Mouse (Mus musculus) kidney, embryonic 16.5 days (tissue): ENCODE results near the gene Stxbp5. TPM values are rescaled to one million over a fixed set of nuclear protein-coding genes. Genes with fewer than 3 reads are reported as not detected.
A peak's percentile ranks its signal among the peaks of the same experiment; 100 is the strongest.

Experiments
- ATAC-seq: fragments of 200-750 bp; cut with Nextera tagmentation; 2 replicates; pipeline ENCODE4 v1.8.0; 2017; ENCODE audit warnings: moderate TSS enrichment; ENCODE audit not compliant: low FRiP score, low TSS enrichment
- H3K27ac ChIP-seq: fragments of 300-500 bp; sonication (generic); 2 replicates; pipeline ENCODE4 v1.5.1; 2014; ENCODE audit warnings: low read length
- H3K27me3 ChIP-seq: fragments of 300-500 bp; sonication (generic); 2 replicates; pipeline ENCODE4 v1.6.1; 2014; ENCODE audit warnings: low read length, control low read depth, mixed read lengths; ENCODE audit not compliant: insufficient read depth
- H3K36me3 ChIP-seq: fragments of 300-500 bp; sonication (generic); 2 replicates; pipeline ENCODE4 v1.6.1; 2014; ENCODE audit warnings: low read length, control low read depth, mixed read lengths; ENCODE audit not compliant: insufficient read depth
- H3K4me1 ChIP-seq: fragments of 300-500 bp; sonication (generic); 2 replicates; pipeline ENCODE4 v1.6.1; 2014; ENCODE audit warnings: low read length, control low read depth, mixed read lengths; ENCODE audit not compliant: insufficient read depth
- H3K4me2 ChIP-seq: fragments of 300-500 bp; sonication (generic); replicated peaks from 2 replicates; pipeline ENCODE4 v1.6.1; 2014; ENCODE audit warnings: low read depth, low read length
- H3K4me3 ChIP-seq: fragments of 300-500 bp; sonication (generic); 2 replicates; pipeline ENCODE4 v1.5.1; 2014; ENCODE audit warnings: mild to moderate bottlenecking, low read length
- H3K9ac ChIP-seq: fragments of 300-500 bp; sonication (generic); replicated peaks from 2 replicates; pipeline ENCODE4 v1.6.1; 2014; ENCODE audit warnings: low read length
- H3K9me3 ChIP-seq: fragments of 300-500 bp; sonication (generic); 2 replicates; pipeline ENCODE4 v1.6.1; 2016; ENCODE audit warnings: low read length, control low read depth
- WGBS: fragments of 180-500 bp; shearing (Covaris S2); extraction: QIAGEN DNeasy Blood & Tissue Kit; methylation state at CpG from one replicate; pipeline ENCODE4 v1.1.7; 2014; 5-methylcytosine and 5-hydroxymethylcytosine counted together
- polyA plus RNA-seq: library from polyadenylated mRNA; unstranded; fragments of >200 nt; fragmentation: Nextera tagmentation; extraction: Ambion mirVana; gene quantifications from 2 replicates; pipeline ENCODE4 v1.2.1, GENCODE M21; 2015

Gene Stxbp5
- 3.6 TPM in 2 replicates for polyA plus RNA-seq

- peak within 1 kb of the TSS; percentile 88 for H3K27ac ChIP-seq
- peak within 1 kb of the TSS; percentile 96 for H3K9ac ChIP-seq
- ATAC-seq = peak; percentile 81
- H3K36me3 ChIP-seq = no peaks in the 10 kb centered on the region
- no peaks in the 10 kb centered on the region for H3K27me3 ChIP-seq
- H3K4me2 ChIP-seq = peak within 1 kb of the TSS; percentile 98
- H3K9me3 ChIP-seq = no peaks in the 10 kb centered on the region
- WGBS = under 1% methylated on average over 52 of the region's 52 CpGs
- H3K4me1 ChIP-seq = peaks cover 13% of the 10 kb centered on the region
- peak within 1 kb of the TSS; percentile 87 for H3K4me3 ChIP-seq
Observed at GRCm38 (mm10) chr10:9901071-9901696, at the start of gene Stxbp5. Stxbp5 (minus strand) TSS chr10:9901079.

DNA sequence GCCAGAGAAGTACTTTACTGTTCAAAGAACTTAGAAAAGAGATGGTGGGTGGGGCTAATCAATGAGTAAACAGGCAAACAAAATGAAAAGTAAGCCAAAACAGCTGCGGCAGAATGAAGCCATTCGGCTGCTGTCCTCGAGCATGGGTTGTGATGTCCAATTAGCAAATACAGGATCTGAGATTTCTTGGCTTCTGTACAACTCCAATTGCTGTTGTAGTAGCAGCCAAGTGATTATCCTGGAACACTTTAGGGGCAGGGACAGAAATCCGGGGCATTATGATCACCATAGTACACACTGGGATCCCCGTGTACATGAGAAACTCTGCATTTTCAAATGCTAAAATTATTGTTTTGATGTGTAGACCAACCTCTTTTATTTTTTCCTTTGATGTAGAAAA, 11.5 kb upstream of the Stxbp5 start:
- Histone ChIP-seq H3K36me3 (no peaks in the 10 kb centered on the region), H3K9me3 (peaks cover 3% of the 10 kb centered on the region; the same call in 1 of the 2 replicates), H3K4me3 (no peak overlapping the region), H3K4me2 (no peak overlapping the region), H3K4me1 (no peaks in the 10 kb centered on the region), H3K9ac (no peak overlapping the region), H3K27ac (no peak overlapping the region), H3K27me3 (no peaks in the 10 kb centered on the region)
- ATAC-seq = no peak
- WGBS = 87% methylated on average over 5 of the region's 5 CpGs

GRCm38 (mm10) chr10:9907919-9908502, 7.1 kb upstream of the Stxbp5 start:
- Histone ChIP-seq H3K36me3 (no peaks in the 10 kb centered on the region), H3K4me3 (no peak overlapping the region), H3K9me3 (peaks cover 3% of the 10 kb centered on the region; the same call in 1 of the 2 replicates), H3K27me3 (no peaks in the 10 kb centered on the region), H3K4me2 (no peak overlapping the region), H3K9ac (no peak overlapping the region), H3K27ac (no peak overlapping the region), H3K4me1 (no peaks in the 10 kb centered on the region)
- ATAC-seq = no peak
- WGBS = 75% methylated on average over 8 of the region's 8 CpGs

GRCm38 (mm10) chr10:9907519-9907918, 6.6 kb upstream of the Stxbp5 start:
- Histone ChIP-seq H3K27me3 (no peaks in the 10 kb centered on the region), H3K9ac (no peak overlapping the region), H3K9me3 (peaks cover 3% of the 10 kb centered on the region; the same call in 1 of the 2 replicates), H3K4me2 (no peak overlapping the region), H3K36me3 (no peaks in the 10 kb centered on the region), H3K27ac (no peak overlapping the region), H3K4me1 (no peaks in the 10 kb centered on the region), H3K4me3 (no peak overlapping the region)
- no peak for ATAC-seq
- 91% methylated on average over 2 of the region's 2 CpGs for WGBS

DNA sequence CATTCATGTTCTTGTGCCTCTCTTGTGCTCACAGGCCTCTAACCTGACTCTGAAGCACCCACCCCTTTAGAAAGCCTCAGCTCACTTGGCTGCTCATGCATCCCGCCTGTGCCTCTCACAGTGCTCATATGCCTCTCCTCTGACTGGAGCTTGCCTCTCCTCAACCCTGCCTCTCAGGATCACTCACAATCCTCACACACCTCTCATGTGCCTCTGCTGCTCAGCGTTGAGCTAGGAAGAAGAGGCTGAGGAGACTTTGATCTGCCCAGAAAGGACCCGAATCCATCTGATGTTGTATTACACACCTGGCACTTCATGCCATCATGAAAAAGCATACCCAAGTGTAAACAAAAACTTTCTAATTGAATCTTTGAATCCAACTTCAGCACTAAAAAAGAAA, 5.3 kb upstream of the Stxbp5 start:
- 33% methylated on average over 3 of the region's 3 CpGs for WGBS
- peak; percentile 36; the same call in 1 of the 2 replicates for ATAC-seq
- no peak overlapping the region for H3K4me2 ChIP-seq
- peaks cover 1% of the 10 kb centered on the region; the same call in 1 of the 2 replicates for H3K9me3 ChIP-seq
- no peaks in the 10 kb centered on the region for H3K4me1 ChIP-seq
- no peak overlapping the region for H3K27ac ChIP-seq
- no peaks in the 10 kb centered on the region for H3K27me3 ChIP-seq
- H3K36me3 ChIP-seq = no peaks in the 10 kb centered on the region
- no peak overlapping the region for H3K4me3 ChIP-seq
- no peak overlapping the region for H3K9ac ChIP-seq

DNA sequence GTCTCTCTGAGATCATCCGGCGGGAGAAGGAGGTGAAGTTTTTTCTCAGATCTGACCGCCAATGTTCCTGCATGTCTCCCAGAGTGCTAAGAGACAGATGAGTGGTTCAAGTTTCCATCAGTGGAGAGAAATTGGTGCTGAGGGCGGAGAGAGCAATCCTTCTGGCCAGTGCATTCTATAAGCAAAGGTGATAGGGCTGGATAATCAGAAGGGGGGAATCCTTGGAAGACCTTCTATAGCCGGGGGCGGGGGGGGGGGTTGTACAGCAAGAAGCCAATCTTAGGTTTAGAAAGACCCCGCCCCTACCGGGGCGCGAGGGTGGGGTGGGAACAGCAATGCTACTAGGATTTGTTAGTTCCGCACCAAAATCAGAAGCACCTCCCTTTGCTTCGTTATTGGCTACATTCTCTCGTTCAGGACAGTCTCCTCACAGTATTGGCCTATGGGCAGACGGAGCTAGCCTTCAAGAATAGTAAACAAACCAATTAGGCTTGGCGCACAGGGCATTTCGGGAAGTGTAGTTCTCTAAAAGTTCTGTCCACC, 889 bp upstream of the Stxbp5 start:
- no peaks in the 10 kb centered on the region for H3K9me3 ChIP-seq

GRCm38 (mm10) chr10:9900315-9901070, 386 bp downstream of the Stxbp5 start:
- H3K27ac ChIP-seq = peak overlapping the region; percentile 88
- H3K4me3 ChIP-seq = peak overlapping the region; percentile 87
- peak overlapping the region; percentile 98 for H3K4me2 ChIP-seq
- under 1% methylated on average over 73 of the region's 81 CpGs for WGBS
- no peaks in the 10 kb centered on the region for H3K36me3 ChIP-seq
- H3K9me3 ChIP-seq = no peaks in the 10 kb centered on the region
- peak overlapping the region; percentile 96 for H3K9ac ChIP-seq
- H3K4me1 ChIP-seq = peaks cover 13% of the 10 kb centered on the region
- H3K27me3 ChIP-seq = no peaks in the 10 kb centered on the region
- peak; percentile 60 for ATAC-seq

More for the DNA sequence above, 889 bp upstream of the Stxbp5 start:
- Histone ChIP-seq H3K9ac (peak overlapping the region; percentile 96), H3K4me1 (peaks cover 13% of the 10 kb centered on the region), H3K27me3 (no peaks in the 10 kb centered on the region), H3K4me3 (peak overlapping the region; percentile 87), H3K27ac (peak overlapping the region; percentile 88; the same call in 1 of the 2 replicates), H3K4me2 (peak overlapping the region; percentile 98), H3K36me3 (no peaks in the 10 kb centered on the region)
- peak; percentile 94 for ATAC-seq
- WGBS = 0% methylated on average over 15 of the region's 16 CpGs

DNA sequence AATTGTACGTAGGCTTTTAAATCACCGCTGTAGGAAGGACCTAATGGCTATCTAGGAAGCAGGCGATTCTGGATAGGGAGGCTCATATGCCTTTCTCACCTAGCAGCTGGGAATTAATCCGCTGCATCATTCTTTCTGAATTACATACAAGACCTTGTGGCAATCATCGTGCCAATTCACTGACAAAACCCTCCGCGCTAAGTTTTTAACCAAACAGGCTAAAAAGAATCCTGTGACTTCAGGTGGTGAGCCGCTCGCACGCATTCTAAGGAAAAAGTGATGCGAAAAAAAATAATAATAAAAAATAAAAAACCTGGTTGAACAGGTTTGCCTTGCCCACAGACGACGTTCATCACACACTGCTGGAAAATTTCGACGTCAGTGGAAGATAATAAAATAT, 1.1 kb downstream of the Stxbp5 start:
- ATAC-seq = no peak
- H3K4me1 ChIP-seq = peaks cover 13% of the 10 kb centered on the region

DNA sequence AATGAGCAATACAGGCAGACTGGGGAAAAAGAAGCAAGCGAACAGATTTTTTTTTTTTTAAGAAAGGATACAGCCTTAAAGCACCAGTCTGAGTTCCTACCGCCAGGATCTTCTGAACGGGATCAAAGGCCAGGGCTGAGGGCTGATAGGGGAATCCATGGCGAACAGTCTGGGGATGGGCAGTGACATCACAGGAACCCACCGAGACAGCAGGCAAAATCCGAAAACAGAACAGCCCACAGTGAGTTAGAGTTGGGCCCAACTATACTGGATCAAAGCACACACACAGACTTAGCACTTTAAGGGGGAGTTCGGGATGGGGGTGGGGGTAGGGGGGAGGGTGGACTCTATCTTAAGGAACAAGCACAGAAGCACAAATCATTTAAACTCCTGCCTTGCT, 1.8 kb downstream of the Stxbp5 start:
- 0 out of 2 replicates have a peak overlapping the region, but pooled peaks have one; percentile 46 for H3K9ac ChIP-seq
- no peak for ATAC-seq
- peak overlapping the region; percentile 98 for H3K4me2 ChIP-seq
- WGBS = 4% methylated on average over 7 of the region's 7 CpGs
- peak overlapping the region; percentile 87 for H3K4me3 ChIP-seq
- H3K27me3 ChIP-seq = no peaks in the 10 kb centered on the region
- H3K9me3 ChIP-seq = no peaks in the 10 kb centered on the region
- no peaks in the 10 kb centered on the region for H3K36me3 ChIP-seq
- peaks cover 13% of the 10 kb centered on the region for H3K4me1 ChIP-seq
- no peak overlapping the region for H3K27ac ChIP-seq

More for the DNA sequence above, 1.1 kb downstream of the Stxbp5 start:
- Histone ChIP-seq H3K27ac (no peak overlapping the region), H3K27me3 (no peaks in the 10 kb centered on the region), H3K36me3 (no peaks in the 10 kb centered on the region), H3K4me2 (peak overlapping the region; percentile 98), H3K9me3 (no peaks in the 10 kb centered on the region), H3K9ac (peak overlapping the region; percentile 96), H3K4me3 (peak overlapping the region; percentile 87)
- 2% methylated on average over 15 of the region's 15 CpGs for WGBS
